Comparison of ENCODE assay signal across 8 mouse cellular contexts in genomic region chr2:118543893-118544799, GRCm38 (mm10). TPM values are rescaled to one million over a fixed set of nuclear protein-coding genes. Genes with fewer than 3 reads are reported as not detected.
A peak's percentile ranks its signal among the peaks of the same experiment; 100 is the strongest.
DNase-seq lines count a peak whose midpoint lies in the region; ATAC-seq lines count a peak whose summit lies in the region.

No protein-coding gene starts in this region.

- peak overlapping the region; percentile 42 for H3K4me3 ChIP-seq in intestine, embryonic 15.5 days (replicated peaks)
- peak overlapping the region; percentile 30 for H3K4me3 ChIP-seq in limb, embryonic 11.5 days (ENCODE audit: low read depth, low read length)
- H3K4me3 ChIP-seq in midbrain, embryonic 10.5 days: peak overlapping the region; percentile 38

- ATAC-seq in intestine, embryonic 15.5 days: peak; percentile 88
- ATAC-seq in limb, embryonic 11.5 days (ENCODE audit: insufficient number of reproducible peaks, low FRiP score, low TSS enrichment, low read depth): peak; percentile 88

- intact Hi-C loops in gastrocnemius, postnatal 36 days (cut with DNase I): no loop called here

- DNase-seq in spleen, adult 18-20 months: peak; percentile 67 to 74
- DNase-seq in spleen, adult 12 weeks (ENCODE audit: low spot score): no peak
- peak; percentile 87 for DNase-seq in embryo, embryonic 11 days
- peak; percentile 68 to 72 for DNase-seq in gastrocnemius, postnatal 36 days
- peak; percentile 89 for DNase-seq in limb, embryonic 11.5 days (ENCODE audit: low spot score)
- peak; percentile 55 for DNase-seq in midbrain, embryonic 10.5 days (ENCODE audit: low spot score)
- DNase-seq in spleen, postnatal 36 days (ENCODE audit: low spot score in 2 of 2): peak; percentile 75 to 77

- no peaks in the 10 kb centered on the region for H3K9me3 ChIP-seq in intestine, embryonic 15.5 days
- no peaks in the 10 kb centered on the region for H3K9me3 ChIP-seq in limb, embryonic 11.5 days (ENCODE audit: control insufficient read depth, low read length)
- no peaks in the 10 kb centered on the region for H3K9me3 ChIP-seq in midbrain, embryonic 10.5 days (replicated peaks)

- no peaks in the 10 kb centered on the region for H3K27me3 ChIP-seq in intestine, embryonic 15.5 days (replicated peaks)
- H3K27me3 ChIP-seq in limb, embryonic 11.5 days (ENCODE audit: control insufficient read depth, insufficient read depth, low read length): no peaks in the 10 kb centered on the region
- H3K27me3 ChIP-seq in midbrain, embryonic 10.5 days (ENCODE audit: low read depth, poor library complexity, severe bottlenecking): peaks cover 32% of the 10 kb centered on the region

- 7% methylated on average over 23 of the region's 23 CpGs for WGBS in intestine, embryonic 15.5 days
- 6% methylated on average over 23 of the region's 23 CpGs for WGBS in limb, embryonic 11.5 days
- WGBS in midbrain, embryonic 10.5 days: 10% methylated on average over 23 of the region's 23 CpGs

- peaks cover 90% of the 10 kb centered on the region for H3K4me1 ChIP-seq in intestine, embryonic 15.5 days (replicated peaks)
- H3K4me1 ChIP-seq in limb, embryonic 11.5 days (ENCODE audit: control insufficient read depth, insufficient read depth, low read length): peaks cover 71% of the 10 kb centered on the region
- H3K4me1 ChIP-seq in midbrain, embryonic 10.5 days: peaks cover 87% of the 10 kb centered on the region

- H3K9ac ChIP-seq in intestine, embryonic 15.5 days: peak overlapping the region; percentile 54
- H3K9ac ChIP-seq in limb, embryonic 11.5 days (ENCODE audit: low read length): peak overlapping the region; percentile 44

- H3K36me3 ChIP-seq in intestine, embryonic 15.5 days: no peaks in the 10 kb centered on the region
- no peaks in the 10 kb centered on the region for H3K36me3 ChIP-seq in limb, embryonic 11.5 days (ENCODE audit: control insufficient read depth, insufficient read depth, low read length)
- H3K36me3 ChIP-seq in midbrain, embryonic 10.5 days: peaks cover under 1% of the 10 kb centered on the region

- H3K27ac ChIP-seq in intestine, embryonic 15.5 days: peak overlapping the region; percentile 99
- peak overlapping the region; percentile 96 for H3K27ac ChIP-seq in limb, embryonic 11.5 days (replicated peaks; ENCODE audit: low read depth, low read length)
- peak overlapping the region; percentile 53 for H3K27ac ChIP-seq in midbrain, embryonic 10.5 days (replicated peaks)

- peak overlapping the region; percentile 95 for H3K4me2 ChIP-seq in intestine, embryonic 15.5 days (replicated peaks)
- H3K4me2 ChIP-seq in limb, embryonic 11.5 days (ENCODE audit: low read depth, severe bottlenecking): peak overlapping the region; percentile 62

RNA-seq across cellular contexts. Expression of gene Bmf, which starts 5.3 kb away (rescaled TPM):
- total RNA-seq in gastrocnemius, postnatal 36 days (2021): 1 to 10 TPM; 2.9 to 6.0 TPM
- polyA plus RNA-seq in intestine, embryonic 15.5 days (2015; fragmentation: Nextera tagmentation; extraction: Ambion mirVana): 2.8 and 3.0 TPM in 2 replicates
- 3.8 and 7.5 TPM in 2 replicates for polyA plus RNA-seq in limb, embryonic 11.5 days (2014; fragmentation: Nextera tagmentation; extraction: Ambion mirVana)
- 2.9 and 3.0 TPM in 2 replicates for polyA plus RNA-seq in midbrain, embryonic 10.5 days (2016; fragmentation: Nextera tagmentation; extraction: Ambion mirVana)

RNA-seq across cellular contexts. Expression of gene Bub1b, which starts 53.9 kb away (rescaled TPM):
- 1 to 10 TPM; 1.0 to 1.4 TPM for total RNA-seq in gastrocnemius, postnatal 36 days (2021)
- polyA plus RNA-seq in intestine, embryonic 15.5 days (2015; fragmentation: Nextera tagmentation; extraction: Ambion mirVana): 67.9 and 71.5 TPM in 2 replicates
- polyA plus RNA-seq in limb, embryonic 11.5 days (2014; fragmentation: Nextera tagmentation; extraction: Ambion mirVana): 145 and 155 TPM in 2 replicates
- polyA plus RNA-seq in midbrain, embryonic 10.5 days (2016; fragmentation: Nextera tagmentation; extraction: Ambion mirVana): 146 and 150 TPM in 2 replicates
